Mouse (Mus musculus) liver, adult 2 months (tissue): Measurements from ENCODE around the gene Cldn7.

Source experiments
- CTCF ChIP-seq: fragments of 200-500 bp; IDR thresholded peaks from 2 replicates; pipeline ENCODE4 v1.5.1; 2011; ENCODE audit warnings: low read depth, low read length, control low read depth
- POLR2A ChIP-seq: fragments of 200-500 bp; IDR thresholded peaks from 2 replicates; pipeline ENCODE4 v1.6.1; 2011; ENCODE audit warnings: low read length, control low read depth; ENCODE audit not compliant: insufficient read depth; ENCODE audit errors: extremely low read depth

GRCm38 (mm10) chr11:69994401-69995090 is 30.0 kb downstream of the Cldn7 start:
- TF ChIP-seq CTCF (no peak), POLR2A (no peak)
